Mouse (Mus musculus) forebrain, embryonic 12.5 days (tissue): ENCODE results near the gene Cdrt4. TPM values are rescaled to one million over a fixed set of nuclear protein-coding genes. Genes with fewer than 3 reads are reported as not detected.
A peak's percentile ranks its signal among the peaks of the same experiment; 100 is the strongest.

Experiments
- ATAC-seq: fragments of 200-750 bp; cut with Nextera tagmentation; 2 replicates; pipeline ENCODE4 v1.8.0; 2017; ENCODE audit warnings: moderate TSS enrichment; ENCODE audit not compliant: low FRiP score
- H3K27ac ChIP-seq: fragments of 300-500 bp; sonication (generic); 2 replicates; pipeline ENCODE4 v1.5.1; 2016; ENCODE audit warnings: mild to moderate bottlenecking
- H3K27me3 ChIP-seq: fragments of 300-500 bp; sonication (generic); 2 replicates; pipeline ENCODE4 v1.6.1; 2016; ENCODE audit warnings: mild to moderate bottlenecking
- H3K36me3 ChIP-seq: fragments of 300-500 bp; sonication (generic); replicated peaks from 2 replicates; pipeline ENCODE4 v1.6.1; 2016; ENCODE audit warnings: mild to moderate bottlenecking
- H3K4me1 ChIP-seq: fragments of 300-500 bp; sonication (generic); 2 replicates; pipeline ENCODE4 v1.6.1; 2016
- H3K4me2 ChIP-seq: fragments of 300-500 bp; sonication (generic); 2 replicates; pipeline ENCODE4 v1.6.1; 2016; ENCODE audit warnings: mild to moderate bottlenecking, moderate library complexity
- H3K4me3 ChIP-seq: fragments of 300-500 bp; sonication (generic); replicated peaks from 2 replicates; pipeline ENCODE4 v1.5.1; 2016; ENCODE audit warnings: mild to moderate bottlenecking
- H3K9ac ChIP-seq: fragments of 300-500 bp; sonication (generic); 2 replicates; pipeline ENCODE4 v1.6.1; 2016; ENCODE audit warnings: mild to moderate bottlenecking
- H3K9me3 ChIP-seq: fragments of 300-500 bp; sonication (generic); 2 replicates; pipeline ENCODE4 v1.6.1; 2016
- WGBS: fragments of 180-500 bp; shearing (Covaris S2); methylation state at CpG from one replicate; pipeline ENCODE4 v1.1.7; 2016; 5-methylcytosine and 5-hydroxymethylcytosine counted together
- polyA plus RNA-seq: library from polyadenylated mRNA; unstranded; fragments of >200 nt; fragmentation: Nextera tagmentation; extraction: Ambion mirVana; gene quantifications from 2 replicates; pipeline ENCODE4 v1.2.1, GENCODE M21; 2016

Cdrt4 gene
- polyA plus RNA-seq, 1 experiment from 2014 or later: not detected

DNA sequence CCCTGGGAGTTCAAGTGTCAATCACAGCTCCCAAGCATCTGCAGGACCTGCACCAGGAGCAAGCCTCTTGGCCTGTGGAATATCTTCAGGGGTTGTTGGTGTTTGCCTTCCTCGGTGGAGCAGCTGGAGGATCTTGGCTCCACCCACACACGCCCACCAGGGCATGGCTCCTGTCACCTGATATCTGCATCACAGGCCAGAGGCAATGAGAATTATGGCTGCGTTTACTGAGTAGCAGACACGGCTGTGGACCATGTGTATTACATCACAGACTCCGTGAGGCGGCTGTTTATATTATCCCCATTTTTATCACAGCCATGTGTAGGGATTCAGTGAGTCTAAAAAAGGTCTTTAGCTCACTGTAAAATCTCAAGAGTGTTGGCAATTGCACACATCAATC, 53.6 kb downstream of the Cdrt4 start:
- ATAC-seq: no peak

DNA sequence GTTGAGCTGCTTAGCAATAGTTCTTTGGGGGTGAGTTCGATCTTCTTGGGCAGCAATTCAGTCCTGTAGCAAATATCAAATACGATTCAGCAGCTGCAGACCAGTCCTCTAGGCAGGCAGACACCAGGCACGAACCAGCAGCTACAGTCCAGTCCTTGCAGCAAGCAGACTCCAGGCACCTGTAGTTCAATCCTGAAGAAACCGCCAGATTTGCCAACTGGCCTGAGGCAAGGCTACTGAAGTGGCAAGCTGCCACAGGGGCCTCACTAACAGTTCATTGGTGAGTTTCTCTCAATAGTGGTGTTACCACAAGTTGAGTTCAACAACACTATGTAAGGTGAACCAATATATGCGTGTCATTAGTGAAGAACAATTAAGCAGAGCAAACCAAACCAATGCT, 56.4 kb downstream of the Cdrt4 start:
- Histone ChIP-seq H3K9ac (no peak overlapping the region), H3K27me3 (no peaks in the 10 kb centered on the region), H3K27ac (no peak overlapping the region), H3K4me3 (no peak overlapping the region), H3K4me2 (no peak overlapping the region), H3K36me3 (no peaks in the 10 kb centered on the region), H3K9me3 (no peaks in the 10 kb centered on the region), H3K4me1 (no peaks in the 10 kb centered on the region)
- no peak for ATAC-seq
- 89% methylated on average over 5 of the region's 5 CpGs for WGBS

More for the DNA sequence above, 53.6 kb downstream of the Cdrt4 start:
- WGBS: 74% methylated on average over 6 of the region's 6 CpGs
- H3K27me3 ChIP-seq: no peaks in the 10 kb centered on the region
- H3K27ac ChIP-seq: no peak overlapping the region
- no peaks in the 10 kb centered on the region for H3K36me3 ChIP-seq
- H3K9ac ChIP-seq: no peak overlapping the region
- H3K4me1 ChIP-seq: no peaks in the 10 kb centered on the region
- no peaks in the 10 kb centered on the region for H3K9me3 ChIP-seq
- no peak overlapping the region for H3K4me2 ChIP-seq
- no peak overlapping the region for H3K4me3 ChIP-seq

DNA sequence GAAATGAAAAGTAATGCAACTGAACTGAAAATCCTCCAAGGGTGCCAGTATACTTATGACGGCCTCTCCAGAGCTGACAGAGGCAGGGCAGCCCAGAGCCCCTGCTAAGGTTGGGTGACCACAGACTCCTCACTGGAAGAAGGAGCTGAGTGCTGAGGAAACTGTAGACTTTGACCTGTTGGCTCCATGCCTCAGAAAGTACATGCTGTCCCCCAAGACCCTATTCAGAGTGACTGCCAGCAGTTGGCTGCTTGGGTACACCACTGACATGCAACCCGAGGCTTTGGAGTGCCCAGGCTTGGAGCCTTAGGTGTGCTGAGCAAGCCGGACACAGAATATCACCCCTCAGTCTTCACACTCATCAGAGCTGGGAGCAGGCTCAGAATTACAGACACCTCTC, 57.0 kb downstream of the Cdrt4 start:
- H3K4me2 ChIP-seq: no peak overlapping the region
- no peaks in the 10 kb centered on the region for H3K4me1 ChIP-seq
- no peak overlapping the region for H3K9ac ChIP-seq
- H3K9me3 ChIP-seq: no peaks in the 10 kb centered on the region
- no peaks in the 10 kb centered on the region for H3K36me3 ChIP-seq
- 81% methylated on average over 3 of the region's 3 CpGs for WGBS
- ATAC-seq: no peak
- H3K27ac ChIP-seq: no peak overlapping the region
- H3K27me3 ChIP-seq: no peaks in the 10 kb centered on the region
- H3K4me3 ChIP-seq: no peak overlapping the region

DNA sequence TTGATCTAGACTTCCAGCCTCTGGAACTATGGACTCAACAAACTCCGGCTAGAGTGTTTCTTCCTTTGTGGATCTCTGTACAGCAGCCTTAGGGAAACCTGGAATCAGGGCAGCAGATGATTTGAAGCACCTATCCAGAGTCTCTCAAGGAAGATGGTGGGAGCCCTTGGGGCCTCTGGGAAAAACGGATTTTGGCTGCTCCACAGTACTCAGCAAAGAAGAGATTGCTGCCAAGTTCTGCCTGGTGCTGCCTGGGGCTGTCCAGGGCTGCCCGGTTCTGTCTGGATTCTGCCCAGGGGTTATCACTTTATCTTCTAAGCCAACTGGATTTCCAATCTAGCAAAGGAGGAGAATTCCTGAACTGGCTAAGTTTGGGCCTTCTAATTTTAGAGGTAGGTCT, 58.8 kb downstream of the Cdrt4 start:
- Histone ChIP-seq H3K9me3 (no peaks in the 10 kb centered on the region), H3K4me3 (no peak overlapping the region), H3K27ac (no peak overlapping the region), H3K27me3 (no peaks in the 10 kb centered on the region), H3K36me3 (no peaks in the 10 kb centered on the region), H3K4me1 (no peaks in the 10 kb centered on the region), H3K9ac (no peak overlapping the region), H3K4me2 (no peak overlapping the region)
- WGBS: 69% methylated on average over 3 of the region's 3 CpGs
- ATAC-seq: no peak

DNA sequence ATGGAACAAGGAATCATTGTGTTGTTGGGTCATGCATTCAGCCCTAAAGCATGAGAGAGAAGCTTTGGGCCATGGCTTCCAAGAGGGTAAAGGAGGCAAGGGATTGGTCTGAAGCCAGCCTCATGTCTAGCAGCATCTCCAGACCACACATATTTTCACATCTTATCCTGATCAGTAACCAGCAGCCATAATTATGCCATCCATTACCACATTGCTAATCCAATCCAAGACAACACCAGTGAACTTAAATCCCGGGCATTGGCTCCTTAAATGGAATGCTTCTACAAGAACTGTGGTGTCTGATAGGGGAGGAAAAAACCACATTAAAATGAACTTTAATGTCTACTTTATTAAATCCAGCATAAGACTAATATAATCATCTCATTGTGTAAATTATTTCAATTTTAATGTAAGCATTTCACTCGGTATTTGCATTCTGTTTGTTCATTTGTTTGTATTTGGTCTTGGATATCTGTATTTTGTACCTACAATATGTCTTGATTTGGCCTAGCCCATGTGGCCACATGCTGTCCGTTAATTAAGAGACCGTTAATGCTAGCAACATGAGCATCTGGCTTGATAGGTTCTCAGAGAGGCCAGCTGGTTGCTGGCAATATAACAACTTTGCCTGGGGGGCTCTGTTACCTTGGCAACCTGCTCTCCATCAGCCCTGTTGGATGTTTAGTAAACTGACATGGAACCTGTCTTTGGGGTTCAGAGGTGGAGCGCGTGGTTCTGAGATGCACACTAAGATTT, 66.5 kb downstream of the Cdrt4 start:
- no peak overlapping the region for H3K9ac ChIP-seq
- no peaks in the 10 kb centered on the region for H3K27me3 ChIP-seq
- H3K4me1 ChIP-seq: peaks cover 18% of the 10 kb centered on the region; the same call in 1 of the 2 replicates
- peak; percentile 27; the same call in 1 of the 2 replicates for ATAC-seq
- H3K36me3 ChIP-seq: no peaks in the 10 kb centered on the region
- no peak overlapping the region for H3K4me2 ChIP-seq
- no peak overlapping the region for H3K4me3 ChIP-seq
- H3K9me3 ChIP-seq: no peaks in the 10 kb centered on the region
- H3K27ac ChIP-seq: peak overlapping the region; percentile 32; the same call in 1 of the 2 replicates
- 67% methylated on average over 6 of the region's 6 CpGs for WGBS

DNA sequence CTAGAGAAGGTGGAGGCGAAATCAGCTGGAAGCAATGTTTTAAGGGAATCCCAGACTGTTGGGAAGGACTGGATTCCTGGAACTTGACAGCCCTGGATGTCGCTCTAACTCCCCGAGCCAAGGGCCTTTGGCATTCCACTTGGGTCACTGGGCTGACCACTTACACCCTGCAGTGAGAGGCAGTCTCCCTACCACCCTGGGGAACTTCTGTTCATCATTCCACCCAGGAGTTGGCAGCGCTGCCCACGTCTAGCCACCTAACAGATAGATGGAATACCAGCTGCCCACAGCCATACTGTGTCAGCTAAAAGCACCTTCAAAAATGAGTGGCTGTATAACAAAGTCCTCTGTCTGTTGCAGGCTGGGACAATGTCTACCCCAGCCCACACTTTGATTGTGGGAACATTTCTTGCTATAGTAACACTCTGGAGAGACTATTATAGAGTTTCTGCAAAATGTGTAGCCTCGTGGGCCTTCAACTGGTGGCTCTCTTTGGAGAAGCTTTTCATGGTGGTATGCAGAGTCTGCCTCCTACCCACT, 67.2 kb downstream of the Cdrt4 start:
- Histone ChIP-seq H3K4me1 (peaks cover 18% of the 10 kb centered on the region; the same call in 1 of the 2 replicates), H3K4me3 (no peak overlapping the region), H3K4me2 (no peak overlapping the region), H3K27me3 (no peaks in the 10 kb centered on the region), H3K27ac (peak overlapping the region; percentile 61; the same call in 1 of the 2 replicates), H3K36me3 (no peaks in the 10 kb centered on the region), H3K9ac (no peak overlapping the region), H3K9me3 (no peaks in the 10 kb centered on the region)
- 77% methylated on average over 6 of the region's 6 CpGs for WGBS
- no peak; the same call in 1 of the 2 replicates for ATAC-seq

DNA sequence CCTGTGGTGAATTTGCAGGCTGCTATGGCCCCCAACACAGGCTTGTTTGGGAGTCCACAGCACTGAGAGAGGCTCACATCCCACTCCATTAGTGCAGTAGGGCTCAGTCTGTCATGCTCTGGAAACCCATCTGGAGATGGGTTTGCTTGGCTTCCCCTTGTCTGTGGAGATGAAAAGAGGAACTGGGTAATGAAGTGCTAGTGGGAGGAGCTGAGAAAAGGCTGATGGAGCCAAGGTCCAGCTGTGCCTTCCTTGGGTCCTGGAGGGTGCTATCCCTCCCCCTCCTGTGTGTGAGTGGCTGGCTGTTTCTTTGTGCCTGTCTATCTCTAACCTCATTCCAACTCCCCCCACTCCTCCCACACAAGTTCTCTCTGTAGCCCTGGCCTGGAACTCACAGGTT, 69.6 kb downstream of the Cdrt4 start:
- Histone ChIP-seq H3K4me3 (no peak overlapping the region), H3K9ac (no peak overlapping the region), H3K27ac (peak overlapping the region; percentile 50; the same call in 1 of the 2 replicates), H3K27me3 (no peaks in the 10 kb centered on the region), H3K36me3 (no peaks in the 10 kb centered on the region), H3K4me1 (peaks cover 18% of the 10 kb centered on the region; the same call in 1 of the 2 replicates), H3K4me2 (no peak overlapping the region), H3K9me3 (no peaks in the 10 kb centered on the region)
- ATAC-seq: no peak

DNA sequence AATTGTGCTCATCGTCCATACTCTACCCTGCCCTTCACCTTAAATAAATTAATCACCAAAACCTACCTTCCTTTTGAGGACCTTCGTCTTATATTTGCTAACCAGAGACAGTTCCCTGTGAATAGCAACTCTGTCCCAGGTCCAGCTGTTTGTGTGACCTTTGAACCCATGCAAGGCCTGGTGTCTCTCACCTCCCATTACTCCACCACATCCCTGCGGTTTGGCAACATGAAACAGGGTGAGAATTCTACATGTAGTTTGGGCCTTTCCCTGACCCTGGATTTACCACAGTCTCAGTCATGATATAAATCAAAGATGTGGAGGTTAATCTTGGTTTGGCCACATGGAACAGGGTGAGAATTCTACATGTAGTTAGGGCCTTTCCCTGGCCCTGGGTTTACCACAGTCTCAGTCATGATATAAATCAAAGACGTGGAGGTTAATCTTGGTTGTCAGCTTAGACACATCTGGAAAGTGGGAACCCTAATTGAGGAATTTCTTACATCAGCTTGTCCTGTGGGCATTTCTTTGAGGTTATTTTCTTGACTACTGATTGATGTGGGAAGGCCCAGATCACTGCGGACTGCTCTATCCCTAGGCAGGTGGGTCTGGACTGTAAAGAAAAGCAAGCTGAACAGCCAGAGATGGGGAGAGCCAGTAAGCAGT, 70.3 kb downstream of the Cdrt4 start:
- Histone ChIP-seq H3K9ac (no peak overlapping the region), H3K27ac (no peak overlapping the region), H3K4me3 (no peak overlapping the region), H3K9me3 (no peaks in the 10 kb centered on the region), H3K36me3 (no peaks in the 10 kb centered on the region), H3K4me1 (peaks cover 18% of the 10 kb centered on the region; the same call in 1 of the 2 replicates), H3K27me3 (no peaks in the 10 kb centered on the region), H3K4me2 (no peak overlapping the region)
- no peak for ATAC-seq
- WGBS: 82% methylated on average over 5 of the region's 5 CpGs

DNA sequence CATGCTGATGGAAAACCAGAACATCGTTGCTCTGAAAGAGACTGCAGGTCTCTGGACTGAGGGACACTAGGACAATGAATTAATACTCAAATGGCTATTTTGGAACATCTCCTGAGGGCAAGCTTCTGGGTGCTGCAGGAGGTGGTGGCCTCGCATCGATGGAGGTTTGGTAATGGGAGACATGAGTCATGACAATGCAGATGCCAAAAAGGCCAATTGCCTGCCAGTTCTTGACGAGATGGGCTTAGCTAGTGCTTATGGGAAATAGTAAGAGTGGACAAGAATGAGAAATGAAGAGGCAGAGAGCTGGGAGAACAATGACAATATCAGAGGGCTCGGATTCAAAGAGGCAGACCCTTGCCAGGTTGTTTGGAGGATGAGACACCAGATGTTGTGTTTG, 72.5 kb downstream of the Cdrt4 start:
- Histone ChIP-seq H3K4me3 (no peak overlapping the region), H3K9me3 (no peaks in the 10 kb centered on the region), H3K9ac (no peak overlapping the region), H3K4me1 (peaks cover 10% of the 10 kb centered on the region; the same call in 1 of the 2 replicates), H3K27ac (no peak overlapping the region), H3K4me2 (no peak overlapping the region), H3K36me3 (no peaks in the 10 kb centered on the region), H3K27me3 (no peaks in the 10 kb centered on the region)
- ATAC-seq: no peak
- 86% methylated on average over 5 of the region's 5 CpGs for WGBS

DNA sequence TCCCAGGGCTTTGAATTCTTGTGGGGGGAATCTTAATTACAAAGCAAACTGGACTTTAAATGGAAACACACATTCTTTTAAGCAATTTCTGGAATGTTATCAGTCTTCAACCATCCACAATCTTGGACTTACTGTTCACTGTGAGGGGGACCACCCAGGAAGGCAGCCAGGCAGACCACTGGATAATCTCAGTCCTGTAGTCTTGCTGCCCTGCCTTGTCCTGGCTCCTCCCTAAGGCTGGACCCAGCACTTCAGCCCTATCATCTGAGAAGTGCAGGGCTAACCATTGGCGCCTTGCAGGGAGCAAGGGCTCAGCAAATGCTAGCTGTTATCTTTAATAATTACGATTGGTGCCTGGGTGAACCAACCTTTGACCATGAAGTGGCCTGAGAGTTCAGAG, 73.1 kb downstream of the Cdrt4 start:
- no peak overlapping the region for H3K27ac ChIP-seq
- no peaks in the 10 kb centered on the region for H3K27me3 ChIP-seq
- ATAC-seq: no peak
- no peak overlapping the region for H3K4me2 ChIP-seq
- peaks cover 6% of the 10 kb centered on the region; the same call in 1 of the 2 replicates for H3K4me1 ChIP-seq
- no peak overlapping the region for H3K4me3 ChIP-seq
- no peaks in the 10 kb centered on the region for H3K9me3 ChIP-seq
- no peaks in the 10 kb centered on the region for H3K36me3 ChIP-seq
- 66% methylated on average over 2 of the region's 2 CpGs for WGBS
- no peak overlapping the region for H3K9ac ChIP-seq

DNA sequence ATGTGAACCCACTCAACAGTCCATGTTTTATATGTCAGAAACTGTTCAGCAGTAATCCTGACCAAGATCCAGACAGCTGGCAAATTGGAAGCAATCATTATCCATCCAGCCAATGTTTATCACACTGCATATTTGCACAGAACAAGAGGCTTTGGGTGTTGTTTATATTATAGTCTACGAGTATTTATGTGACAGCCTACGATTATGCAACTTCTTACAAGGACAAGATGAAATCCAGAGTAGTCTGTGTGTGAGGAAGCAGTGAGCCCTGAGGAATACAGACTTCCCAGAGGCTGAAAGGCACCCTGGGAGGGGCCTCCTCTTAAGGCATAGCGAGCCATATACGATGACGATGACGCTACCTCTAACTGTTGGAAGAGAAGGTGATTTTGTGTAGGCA, 74.5 kb downstream of the Cdrt4 start:
- no peak overlapping the region for H3K4me3 ChIP-seq
- H3K27ac ChIP-seq: no peak overlapping the region
- no peaks in the 10 kb centered on the region for H3K27me3 ChIP-seq
- 85% methylated on average over 6 of the region's 6 CpGs for WGBS
- 0 out of 2 replicates have a peak, but pooled peaks cover under 1% of the 10 kb centered on the region for H3K4me1 ChIP-seq
- no peak for ATAC-seq
- no peak overlapping the region for H3K9ac ChIP-seq
- no peaks in the 10 kb centered on the region for H3K9me3 ChIP-seq
- no peaks in the 10 kb centered on the region for H3K36me3 ChIP-seq
- no peak overlapping the region for H3K4me2 ChIP-seq

DNA sequence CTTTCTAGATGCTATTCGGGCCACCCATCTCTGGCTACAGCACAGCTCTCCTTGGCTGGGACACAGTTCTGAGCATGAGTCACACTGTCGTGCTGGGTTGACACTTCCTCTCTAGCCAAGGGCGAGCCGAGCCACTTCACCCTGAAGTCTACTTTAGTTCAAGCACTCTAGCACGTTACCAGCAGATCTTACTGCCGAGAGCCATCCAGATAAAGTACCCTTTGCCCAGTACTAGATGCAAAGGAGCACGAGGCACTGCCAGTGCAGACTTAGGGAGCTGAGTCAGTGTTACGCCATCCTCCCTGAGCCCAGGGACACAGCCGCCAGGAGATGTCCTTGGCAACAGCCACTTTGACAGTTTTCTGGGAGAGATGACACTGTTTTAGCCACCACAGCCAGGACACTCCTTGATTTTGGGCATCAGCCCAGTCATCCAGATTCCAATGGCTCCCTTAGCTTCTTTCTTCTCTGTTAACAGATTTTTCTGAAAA, 75.7 kb downstream of the Cdrt4 start:
- no peaks in the 10 kb centered on the region for H3K36me3 ChIP-seq
- ATAC-seq: no peak
- H3K9me3 ChIP-seq: no peaks in the 10 kb centered on the region
- WGBS: 90% methylated on average over 9 of the region's 9 CpGs
- H3K4me1 ChIP-seq: no peaks in the 10 kb centered on the region
- H3K4me3 ChIP-seq: no peak overlapping the region
- no peak overlapping the region for H3K4me2 ChIP-seq
- H3K27ac ChIP-seq: no peak overlapping the region
- no peaks in the 10 kb centered on the region for H3K27me3 ChIP-seq
- no peak overlapping the region for H3K9ac ChIP-seq
